ENCODE assay signal across 8 mouse cellular contexts in the genomic region with DNA sequence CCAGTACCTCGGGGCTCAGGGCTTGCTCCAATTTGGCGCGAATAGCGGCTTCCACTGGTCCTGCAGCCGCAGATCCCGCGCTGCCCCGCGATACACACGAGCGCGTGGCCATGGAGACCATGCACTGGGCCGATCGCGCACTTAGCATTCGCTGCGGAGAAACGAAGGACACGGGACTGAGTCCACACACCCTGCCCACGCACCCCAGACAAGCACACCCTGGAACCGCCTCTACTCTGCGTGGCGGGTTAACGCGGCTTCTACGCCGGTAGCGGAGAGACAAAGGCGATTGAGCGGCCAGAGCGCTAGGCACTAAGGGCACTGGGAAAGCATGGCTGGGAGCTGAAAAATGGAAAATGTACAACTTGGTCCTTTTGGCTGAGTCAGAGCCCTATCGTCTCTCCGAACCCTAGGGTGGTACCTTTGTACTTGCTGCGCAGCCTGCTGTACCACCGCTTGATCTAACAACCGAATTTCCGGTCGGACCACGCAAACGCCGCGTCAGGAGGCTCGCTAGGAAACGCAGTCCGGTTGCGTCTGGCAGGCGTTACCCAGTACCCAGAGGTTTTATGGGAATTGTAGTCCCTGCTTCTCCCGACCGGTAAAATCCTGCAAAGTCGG. TPM values are rescaled to one million over a fixed set of nuclear protein-coding genes. Genes with fewer than 3 reads are reported as not detected.
DNase-seq lines count a peak whose midpoint lies in the region; ATAC-seq lines count a peak whose summit lies in the region.

No protein-coding gene starts in this region.

- peaks cover 3% of the 10 kb centered on the region; the same call in 1 of the 2 replicates for H3K27me3 ChIP-seq in hindbrain, embryonic 15.5 days

- H3K36me3 ChIP-seq in hindbrain, embryonic 15.5 days: peaks cover 25% of the 10 kb centered on the region

- peak; percentile 94 for ATAC-seq in hindbrain, embryonic 15.5 days (ENCODE audit: low FRiP score, low read depth)

- peak overlapping the region; percentile 95 for H3K27ac ChIP-seq in hindbrain, embryonic 15.5 days (replicated peaks)

- under 1% methylated on average over 50 of the region's 50 CpGs for WGBS in hindbrain, embryonic 15.5 days

- peaks cover 16% of the 10 kb centered on the region for H3K4me1 ChIP-seq in hindbrain, embryonic 15.5 days (replicated peaks)

- H3K4me3 ChIP-seq in hindbrain, embryonic 15.5 days: peak overlapping the region; percentile 62

- peak overlapping the region; percentile 83 for H3K9ac ChIP-seq in hindbrain, embryonic 15.5 days

- no peaks in the 10 kb centered on the region for H3K9me3 ChIP-seq in hindbrain, embryonic 15.5 days

- DNase-seq in T-cell, adult 2 months (ENCODE audit: low spot score): peak; percentile 92
- DNase-seq in cerebellum, postnatal 36 days: peak; percentile 89 to 90
- peak; percentile 80 to 89 for DNase-seq in frontal cortex, postnatal 25 days (ENCODE audit: low spot score in 2 of 2)
- DNase-seq in layer of hippocampus, postnatal 36 days: peak; percentile 92 to 94
- peak; percentile 95 for DNase-seq in lung, postnatal 25 days (ENCODE audit: low spot score)
- peak; percentile 88 for DNase-seq in retina, embryonic 14.5 days (ENCODE audit: low spot score)
- DNase-seq in thymus, postnatal 4 days: peak; percentile 81

- peak overlapping the region; percentile 96 for H3K4me2 ChIP-seq in hindbrain, embryonic 15.5 days

RNA-seq across cellular contexts. Expression of gene Sv2a, which starts 16.3 kb away (rescaled TPM):
- polyA plus RNA-seq in hindbrain, embryonic 15.5 days (2015; fragmentation: Nextera tagmentation; extraction: Ambion mirVana): 126 and 137 TPM in 2 replicates
- total RNA-seq in layer of hippocampus, postnatal 36 days (2021): 100 to 1,000 TPM; 351 to 376 TPM

RNA-seq across cellular contexts. Expression of gene Bola1, which starts 22.3 kb away (rescaled TPM):
- 56.0 and 56.3 TPM in 2 replicates for polyA plus RNA-seq in hindbrain, embryonic 15.5 days (2015; fragmentation: Nextera tagmentation; extraction: Ambion mirVana)
- total RNA-seq in layer of hippocampus, postnatal 36 days (2021): 10 to 100 TPM; 15.3 to 18.2 TPM

RNA-seq across cellular contexts. Expression of gene Hist2h2ab, which starts 22.4 kb away (rescaled TPM):
- polyA plus RNA-seq in hindbrain, embryonic 15.5 days (2015; fragmentation: Nextera tagmentation; extraction: Ambion mirVana): 0.42 and 0.77 TPM in 2 replicates
- 1 to 10 TPM; 7.2 to 8.2 TPM for total RNA-seq in layer of hippocampus, postnatal 36 days (2021)

RNA-seq across cellular contexts. Expression of gene Hist2h2ac, which starts 23.4 kb away (rescaled TPM):
- 2.0 and 2.9 TPM in 2 replicates for polyA plus RNA-seq in hindbrain, embryonic 15.5 days (2015; fragmentation: Nextera tagmentation; extraction: Ambion mirVana)
- 10 to 100 TPM; 20.0 to 22.5 TPM for total RNA-seq in layer of hippocampus, postnatal 36 days (2021)

RNA-seq across cellular contexts. Expression of gene Hist2h2be, which starts 23.7 kb away (rescaled TPM):
- 4.6 and 4.7 TPM in 2 replicates for polyA plus RNA-seq in hindbrain, embryonic 15.5 days (2015; fragmentation: Nextera tagmentation; extraction: Ambion mirVana)
- 1 to 10 TPM; 6.9 to 7.1 TPM for total RNA-seq in layer of hippocampus, postnatal 36 days (2021)

Comparison
In these comparisons a context has a peak if more than half of its experiments do, and no peak if none do; other contexts are left out.
1. Peak in every context shown above with its lines: DNase-seq, ATAC-seq, H3K4me3 ChIP-seq and H3K27ac ChIP-seq.